In genomic region chr3:95761771-95762170, GRCm38 (mm10) we compare ENCODE assay signal across 32 mouse cellular contexts. TPM values are rescaled to one million over a fixed set of nuclear protein-coding genes. Genes with fewer than 3 reads are reported as not detected.
DNase-seq lines count a peak whose midpoint lies in the region; ATAC-seq and TF ChIP-seq lines count a peak whose summit lies in the region.
"Had no signal": no experiment of that assay in that cellular context is flagged by ENCODE, and none has a peak within 500 bp of the region (broad histone marks: within the 10 kb centered on the region; RNA-seq: fewer than 3 reads in every experiment).

No protein-coding gene starts in this region.

- no peak for TF ChIP-seq EP300 in lung, postnatal 0 days (IDR thresholded peaks at IDR 0.05)

- DNase-seq in heart, embryonic 10.5 days (ENCODE audit: low spot score): no peak
- DNase-seq in heart, postnatal 25 days (ENCODE audit: low spot score): no peak
- DNase-seq in lung, postnatal 0 days (ENCODE audit: low spot score): no peak
- DNase-seq in lung, postnatal 25 days (ENCODE audit: low spot score): no peak
- DNase-seq in ES-E14 (ENCODE audit: low read depth, low spot score): no peak
- no peak for DNase-seq in spleen, adult 12 weeks (ENCODE audit: low spot score)
- DNase-seq: adrenal gland, postnatal 14 days; cerebellum, adult 11 months; cerebellum, adult 9-10 months; cerebellum, postnatal 36 days; heart, postnatal 10 days; kidney, adult 9 months; kidney, postnatal 14 days; layer of hippocampus, adult 9-11 months; liver, embryonic 13.5 days; lung, adult 18-20 months; lung, postnatal 36 days; right cerebral cortex, postnatal 4 days; thymus, adult 18-20 months; thymus, postnatal 25 days had no signal

- H3K4me3 ChIP-seq in heart, embryonic 10.5 days: no peak overlapping the region
- H3K4me3 ChIP-seq in lung, postnatal 0 days (ENCODE audit: low read depth, low read length): no peak overlapping the region
- no peak overlapping the region for H3K4me3 ChIP-seq in ES-E14 (ENCODE audit: insufficient read depth in 1 of 2, low read depth in 1 of 2, low read length in 2 of 2, poor library complexity in 1 of 2, severe bottlenecking in 1 of 2)
- H3K4me3 ChIP-seq in forebrain, embryonic 12.5 days (replicated peaks): no peak overlapping the region
- H3K4me3 ChIP-seq: embryonic facial prominence, embryonic 13.5 days; forebrain, embryonic 10.5 days; hindbrain, embryonic 12.5 days; limb, embryonic 10.5 days; limb, embryonic 15.5 days; liver, embryonic 13.5 days; midbrain, embryonic 12.5 days; neural tube, embryonic 13.5 days had no signal

- 72% methylated on average over 4 of the region's 4 CpGs for WGBS in heart, embryonic 10.5 days
- 56% methylated on average over 4 of the region's 4 CpGs for WGBS in lung, postnatal 0 days
- 69% methylated on average over 4 of the region's 4 CpGs for WGBS in forebrain, embryonic 12.5 days

- H3K9me3 ChIP-seq in heart, embryonic 10.5 days: no peaks in the 10 kb centered on the region
- H3K9me3 ChIP-seq in lung, postnatal 0 days (ENCODE audit: low read length): no peaks in the 10 kb centered on the region
- H3K9me3 ChIP-seq in ES-E14 (ENCODE audit: control insufficient read depth, insufficient read depth, low read depth, low read length): no peaks in the 10 kb centered on the region
- H3K9me3 ChIP-seq in forebrain, embryonic 12.5 days: no peaks in the 10 kb centered on the region
- H3K9me3 ChIP-seq: embryonic facial prominence, embryonic 13.5 days; forebrain, embryonic 10.5 days; G1E; hindbrain, embryonic 12.5 days; limb, embryonic 10.5 days; limb, embryonic 15.5 days; liver, embryonic 13.5 days; midbrain, embryonic 12.5 days; neural tube, embryonic 13.5 days had no signal

- peaks cover 30% of the 10 kb centered on the region for H3K36me3 ChIP-seq in heart, embryonic 10.5 days
- H3K36me3 ChIP-seq in lung, postnatal 0 days (ENCODE audit: insufficient read depth, low read length): peaks cover 7% of the 10 kb centered on the region; the same call in 1 of the 2 replicates
- peaks cover 20% of the 10 kb centered on the region for H3K36me3 ChIP-seq in ES-E14 (ENCODE audit: control insufficient read depth, insufficient read depth, low read length, poor library complexity, severe bottlenecking)
- H3K36me3 ChIP-seq in forebrain, embryonic 12.5 days (replicated peaks): peaks cover 37% of the 10 kb centered on the region

- in situ Hi-C loops in ES-E14 (cut with MboI; ENCODE audit: low sequenced_read_pairs in 2 of 2, unreplicated experiment in 2 of 2): no loop called here

- no peaks in the 10 kb centered on the region for H3K27me3 ChIP-seq in heart, embryonic 10.5 days (ENCODE audit: insufficient read depth, poor library complexity, severe bottlenecking)
- H3K27me3 ChIP-seq in lung, postnatal 0 days (replicated peaks; ENCODE audit: insufficient read depth, low read length): no peaks in the 10 kb centered on the region
- no peaks in the 10 kb centered on the region for H3K27me3 ChIP-seq in forebrain, embryonic 12.5 days
- H3K27me3 ChIP-seq: embryonic facial prominence, embryonic 13.5 days; hindbrain, embryonic 12.5 days; limb, embryonic 15.5 days; liver, embryonic 13.5 days; midbrain, embryonic 12.5 days; neural tube, embryonic 13.5 days had no signal

- H3K4me2 ChIP-seq in lung, postnatal 0 days (replicated peaks; ENCODE audit: low read depth, low read length): no peak overlapping the region
- H3K4me2 ChIP-seq in forebrain, embryonic 12.5 days: no peak overlapping the region
- H3K4me2 ChIP-seq: embryonic facial prominence, embryonic 13.5 days; hindbrain, embryonic 12.5 days; limb, embryonic 15.5 days; liver, embryonic 13.5 days; midbrain, embryonic 12.5 days; neural tube, embryonic 13.5 days had no signal

- no peak overlapping the region for H3K9ac ChIP-seq in lung, postnatal 0 days (replicated peaks; ENCODE audit: low read depth)
- H3K9ac ChIP-seq in ES-E14 (ENCODE audit: insufficient read depth, low read depth, low read length, poor library complexity, severe bottlenecking): no peak overlapping the region
- H3K9ac ChIP-seq in forebrain, embryonic 12.5 days: no peak overlapping the region
- H3K9ac ChIP-seq: embryonic facial prominence, embryonic 13.5 days; hindbrain, embryonic 12.5 days; limb, embryonic 15.5 days; liver, embryonic 13.5 days; midbrain, embryonic 12.5 days; neural tube, embryonic 13.5 days had no signal

- 0 out of 2 replicates have a peak overlapping the region, but pooled peaks have one; percentile 10 for H3K27ac ChIP-seq in heart, embryonic 10.5 days
- 0 out of 2 replicates have a peak overlapping the region, but pooled peaks have one; percentile 38 for H3K27ac ChIP-seq in lung, postnatal 0 days (ENCODE audit: low read length)
- H3K27ac ChIP-seq in ES-E14 (ENCODE audit: insufficient read depth, low read depth, low read length, poor library complexity, severe bottlenecking): peak overlapping the region; percentile 40; the same call in 1 of the 2 replicates
- no peak overlapping the region for H3K27ac ChIP-seq in forebrain, embryonic 12.5 days
- H3K27ac ChIP-seq: embryonic facial prominence, embryonic 13.5 days; forebrain, embryonic 10.5 days; hindbrain, embryonic 12.5 days; limb, embryonic 10.5 days; limb, embryonic 15.5 days; liver, embryonic 13.5 days; midbrain, embryonic 12.5 days; neural tube, embryonic 13.5 days had no signal

- intact Hi-C loops in heart, postnatal 25 days (cut with DNase I): no loop called here

- peaks cover 16% of the 10 kb centered on the region for H3K4me1 ChIP-seq in heart, embryonic 10.5 days
- H3K4me1 ChIP-seq in lung, postnatal 0 days (ENCODE audit: insufficient read depth, low read depth, low read length): no peaks in the 10 kb centered on the region; the same call in 1 of the 2 replicates
- peaks cover 15% of the 10 kb centered on the region in 2 experiments for H3K4me1 ChIP-seq in ES-E14 (ENCODE audit: control insufficient read depth in 2 of 2, insufficient read depth in 2 of 2, low read length in 2 of 2, poor library complexity in 1 of 2)
- H3K4me1 ChIP-seq in forebrain, embryonic 12.5 days: no peaks in the 10 kb centered on the region
- H3K4me1 ChIP-seq: embryonic facial prominence, embryonic 13.5 days; hindbrain, embryonic 12.5 days; limb, embryonic 10.5 days; limb, embryonic 15.5 days; liver, embryonic 13.5 days; midbrain, embryonic 12.5 days; neural tube, embryonic 13.5 days had no signal

- no peak for ATAC-seq in lung, postnatal 0 days
- no peak for ATAC-seq in forebrain, embryonic 12.5 days (ENCODE audit: low FRiP score)
- ATAC-seq: CD4-positive, CD25-positive, alpha-beta regulatory T cell, adult 4 months; forebrain, embryonic 16.5 days; intestine, postnatal 0 days had no signal

- TF ChIP-seq CTCF in lung, postnatal 0 days (IDR thresholded peaks at IDR 0.05): no peak

TF ChIP-seq in ES-E14, 5 proteins besides CTCF, POLR2A, EP300 and RAD21:
- peak; percentile 90 for TF ChIP-seq ZNF384 (IDR thresholded peaks at IDR 0.05; ENCODE audit: low read depth, low read length)
- TF ChIP-seq MAFK (IDR thresholded peaks at IDR 0.05; ENCODE audit: insufficient read depth, low read depth, low read length): no peak
TF ChIP-seq in ES-E14: peak in this region for 1.

RNA-seq across cellular contexts. Expression of gene Tars2, which starts 1.8 kb away (rescaled TPM):
- 61.9 and 62.6 TPM in 2 replicates for polyA plus RNA-seq in heart, embryonic 10.5 days (2016; fragmentation: Nextera tagmentation; extraction: Ambion mirVana)
- total RNA-seq in heart, postnatal 25 days (2021): 10 to 100 TPM; 46.6 to 49.4 TPM
- 18.5 and 19.3 TPM in 2 replicates for polyA plus RNA-seq in lung, postnatal 0 days (2015; fragmentation: Nextera tagmentation; extraction: Ambion mirVana)
- total RNA-seq in ES-E14 (2012; rRNA removed): 85.9 and 132 TPM in 2 replicates
- 50.1 and 53.3 TPM in 2 replicates for polyA plus RNA-seq in forebrain, embryonic 12.5 days (2016; fragmentation: Nextera tagmentation; extraction: Ambion mirVana)

RNA-seq across cellular contexts. Expression of gene Ecm1, which starts 22.4 kb away (rescaled TPM):
- 76.8 and 109 TPM in 2 replicates for polyA plus RNA-seq in heart, embryonic 10.5 days (2016; fragmentation: Nextera tagmentation; extraction: Ambion mirVana)
- 10 to 100 TPM; 52.1 to 60.8 TPM for total RNA-seq in heart, postnatal 25 days (2021)
- polyA plus RNA-seq in lung, postnatal 0 days (2015; fragmentation: Nextera tagmentation; extraction: Ambion mirVana): 94.3 and 107 TPM in 2 replicates
- total RNA-seq in ES-E14 (2012; rRNA removed): 4.1 and 13.4 TPM in 2 replicates
- polyA plus RNA-seq in forebrain, embryonic 12.5 days (2016; fragmentation: Nextera tagmentation; extraction: Ambion mirVana): 13.2 and 14.5 TPM in 2 replicates

RNA-seq across cellular contexts. Expression of gene Rprd2, which starts 56.9 kb away (rescaled TPM):
- polyA plus RNA-seq in heart, embryonic 10.5 days (2016; fragmentation: Nextera tagmentation; extraction: Ambion mirVana): 22.7 and 23.5 TPM in 2 replicates
- total RNA-seq in heart, postnatal 25 days (2021): 10 to 100 TPM; 40.4 to 46.1 TPM
- polyA plus RNA-seq in lung, postnatal 0 days (2015; fragmentation: Nextera tagmentation; extraction: Ambion mirVana): 12.9 and 14.0 TPM in 2 replicates
- total RNA-seq in ES-E14 (2012; rRNA removed): 14.9 and 16.2 TPM in 2 replicates
- polyA plus RNA-seq in forebrain, embryonic 12.5 days (2016; fragmentation: Nextera tagmentation; extraction: Ambion mirVana): 29.1 and 31.0 TPM in 2 replicates
